Mouse (Mus musculus) brain, embryonic 14.5 days (tissue): ENCODE results near the gene Usp29.

Experiments used
- CTCF ChIP-seq: fragments of 200-500 bp; IDR thresholded peaks from 2 replicates; pipeline ENCODE4 v1.5.1; 2012; ENCODE audit warnings: inconsistent platforms, mild to moderate bottlenecking, moderate library complexity, borderline replicate concordance; ENCODE audit not compliant: insufficient read depth, insufficient read length; ENCODE audit errors: extremely low read depth
- POLR2A ChIP-seq: fragments of 200-500 bp; IDR thresholded peaks from 2 replicates; pipeline ENCODE4 v1.6.1; 2012; ENCODE audit warnings: mild to moderate bottlenecking, inconsistent platforms, borderline replicate concordance; ENCODE audit not compliant: poor library complexity, insufficient read depth, insufficient read length, severe bottlenecking; ENCODE audit errors: extremely low read depth

DNA sequence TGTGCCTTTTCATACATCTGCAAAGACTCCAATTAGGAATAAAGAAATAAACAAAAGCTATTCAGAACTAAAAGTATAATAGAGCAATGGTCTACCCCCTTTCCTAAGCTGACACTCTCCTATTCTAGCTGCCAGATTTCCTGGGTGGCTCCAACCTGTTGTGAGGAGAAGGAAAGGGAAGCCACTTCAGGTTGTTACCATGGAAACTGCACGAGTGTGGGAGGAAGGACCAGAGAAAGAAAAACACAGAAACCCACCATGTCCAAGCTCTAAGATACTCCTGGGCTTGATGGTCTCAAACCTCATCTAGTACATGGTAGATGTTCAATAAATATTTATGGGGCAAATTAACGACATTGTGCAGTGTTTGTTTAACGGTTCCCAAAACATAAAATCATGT lies 160.8 kb downstream of the Usp29 start:
- TF ChIP-seq CTCF (no peak), POLR2A (no peak)
